Mouse (Mus musculus): ENCODE data around the gene Ttc1. TPM values are rescaled to one million over a fixed set of nuclear protein-coding genes. Genes with fewer than 3 reads are reported as not detected.

The Ttc1 gene
- polyA plus RNA-seq, 1 experiment from 2014 or later = 82.5 TPM

- WGBS = 91% methylated on average over 7 of the region's 7 CpGs
- no peaks in the 10 kb centered on the region for H3K4me1 ChIP-seq (ENCODE audit: control insufficient read depth, insufficient read depth, low read length)
- no peaks in the 10 kb centered on the region for H3K27me3 ChIP-seq (replicated peaks; ENCODE audit: control insufficient read depth, insufficient read depth, low read length)
- no peak overlapping the region for H3K4me2 ChIP-seq (ENCODE audit: low read length)
- DNase-seq (ENCODE audit: low spot score) (no peak), ATAC-seq (no peak)
- H3K9ac ChIP-seq (ENCODE audit: low read length) = no peak overlapping the region
- H3K4me3 ChIP-seq (ENCODE audit: low read depth, low read length) = no peak overlapping the region
- H3K9me3 ChIP-seq (replicated peaks; ENCODE audit: control insufficient read depth, low read length) = no peaks in the 10 kb centered on the region
- H3K36me3 ChIP-seq (ENCODE audit: control insufficient read depth, insufficient read depth, low read length) = peaks cover 46% of the 10 kb centered on the region
- no peak overlapping the region for H3K27ac ChIP-seq (ENCODE audit: low read depth, low read length)
These were observed 20.0 kb downstream of the Ttc1 start for GRCm38 (mm10) chr11:43727796-43728195.

- ATAC-seq (no peak), DNase-seq (ENCODE audit: low spot score) (no peak)
- Histone ChIP-seq H3K9ac (ENCODE audit: low read length) (no peak overlapping the region), H3K4me3 (ENCODE audit: low read depth, low read length) (no peak overlapping the region), H3K4me1 (ENCODE audit: control insufficient read depth, insufficient read depth, low read length) (no peaks in the 10 kb centered on the region), H3K4me2 (ENCODE audit: low read length) (no peak overlapping the region), H3K27me3 (replicated peaks; ENCODE audit: control insufficient read depth, insufficient read depth, low read length) (no peaks in the 10 kb centered on the region), H3K36me3 (ENCODE audit: control insufficient read depth, insufficient read depth, low read length) (peaks cover 41% of the 10 kb centered on the region), H3K9me3 (replicated peaks; ENCODE audit: control insufficient read depth, low read length) (no peaks in the 10 kb centered on the region), H3K27ac (ENCODE audit: low read depth, low read length) (no peak overlapping the region)
- 94% methylated on average over 3 of the region's 3 CpGs for WGBS
These were observed 24.4 kb downstream of the Ttc1 start for GRCm38 (mm10) chr11:43723411-43723810.

DNA sequence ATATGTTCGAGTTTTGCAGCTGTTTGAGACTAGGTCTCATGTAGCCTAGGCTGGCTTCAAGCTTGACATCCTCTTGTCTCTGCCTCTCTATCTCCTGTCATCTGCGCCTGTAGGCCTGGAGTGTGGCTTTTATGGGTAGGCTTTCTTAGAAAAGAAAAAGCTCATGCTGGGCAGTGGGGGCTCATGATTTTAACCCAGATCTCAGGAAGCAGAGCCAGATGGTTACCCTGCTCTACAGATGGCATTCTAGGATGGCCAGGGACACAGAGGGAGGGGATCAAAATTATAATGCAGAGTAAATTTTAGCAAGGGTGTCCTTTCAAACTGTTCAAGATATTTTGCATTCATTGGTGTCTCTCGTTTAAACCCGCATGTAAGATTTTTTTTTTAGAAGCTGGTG lies 35.6 kb downstream of the Ttc1 start:
- WGBS = 93% methylated on average over 4 of the region's 4 CpGs
- ATAC-seq = no peak

DNA sequence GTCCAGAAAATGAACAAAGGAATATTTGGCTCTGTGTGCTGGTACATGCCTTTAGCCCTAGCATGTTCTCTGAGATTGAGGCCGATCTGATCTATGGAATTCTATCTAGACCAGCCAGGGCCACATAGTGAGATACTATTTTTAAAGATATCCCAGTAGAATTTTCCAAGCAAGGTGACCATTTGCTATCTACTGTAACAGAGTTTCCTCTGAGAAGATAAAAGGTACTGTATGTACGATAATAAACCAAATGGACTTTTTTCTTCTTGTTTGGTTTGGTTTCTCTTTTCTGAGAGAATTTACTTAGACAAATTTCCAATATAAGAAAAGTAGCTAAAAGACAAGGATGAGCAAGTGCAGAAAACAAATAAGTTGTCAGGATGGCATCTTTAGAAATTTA lies 39.4 kb downstream of the Ttc1 start:
- 94% methylated on average over 2 of the region's 2 CpGs for WGBS
- no peak for ATAC-seq
- H3K36me3 ChIP-seq (ENCODE audit: control insufficient read depth, insufficient read depth, low read length) = peaks cover 26% of the 10 kb centered on the region
- no peaks in the 10 kb centered on the region for H3K9me3 ChIP-seq (replicated peaks; ENCODE audit: control insufficient read depth, low read length)
- no peak overlapping the region for H3K4me3 ChIP-seq (ENCODE audit: low read depth, low read length)
- H3K27ac ChIP-seq (ENCODE audit: low read depth, low read length) = no peak overlapping the region
- H3K27me3 ChIP-seq (replicated peaks; ENCODE audit: control insufficient read depth, insufficient read depth, low read length) = no peaks in the 10 kb centered on the region
- H3K4me1 ChIP-seq (ENCODE audit: control insufficient read depth, insufficient read depth, low read length) = no peaks in the 10 kb centered on the region
- no peak overlapping the region for H3K4me2 ChIP-seq (ENCODE audit: low read length)
- H3K9ac ChIP-seq (ENCODE audit: low read length) = no peak overlapping the region
- no peak for DNase-seq (ENCODE audit: low spot score)

More for the DNA sequence above, 35.6 kb downstream of the Ttc1 start:
- H3K9me3 ChIP-seq (replicated peaks; ENCODE audit: control insufficient read depth, low read length) = no peaks in the 10 kb centered on the region
- no peak for DNase-seq (ENCODE audit: low spot score)
- H3K4me2 ChIP-seq (ENCODE audit: low read length) = no peak overlapping the region
- H3K4me1 ChIP-seq (ENCODE audit: control insufficient read depth, insufficient read depth, low read length) = no peaks in the 10 kb centered on the region
- H3K27me3 ChIP-seq (replicated peaks; ENCODE audit: control insufficient read depth, insufficient read depth, low read length) = no peaks in the 10 kb centered on the region
- H3K36me3 ChIP-seq (ENCODE audit: control insufficient read depth, insufficient read depth, low read length) = peaks cover 20% of the 10 kb centered on the region
- H3K4me3 ChIP-seq (ENCODE audit: low read depth, low read length) = no peak overlapping the region
- H3K27ac ChIP-seq (ENCODE audit: low read depth, low read length) = no peak overlapping the region
- no peak overlapping the region for H3K9ac ChIP-seq (ENCODE audit: low read length)

- no peak for ATAC-seq
- H3K4me3 ChIP-seq (ENCODE audit: low read depth, low read length) = no peak overlapping the region
- no peaks in the 10 kb centered on the region for H3K4me1 ChIP-seq (ENCODE audit: control insufficient read depth, insufficient read depth, low read length)
- WGBS = 92% methylated on average over 10 of the region's 10 CpGs
- H3K27ac ChIP-seq (ENCODE audit: low read depth, low read length) = no peak overlapping the region
- no peak for DNase-seq (ENCODE audit: low spot score)
- no peak overlapping the region for H3K4me2 ChIP-seq (ENCODE audit: low read length)
- H3K9ac ChIP-seq (ENCODE audit: low read length) = no peak overlapping the region
- no peaks in the 10 kb centered on the region for H3K27me3 ChIP-seq (replicated peaks; ENCODE audit: control insufficient read depth, insufficient read depth, low read length)
- no peaks in the 10 kb centered on the region for H3K9me3 ChIP-seq (replicated peaks; ENCODE audit: control insufficient read depth, low read length)
- peaks cover 26% of the 10 kb centered on the region for H3K36me3 ChIP-seq (ENCODE audit: control insufficient read depth, insufficient read depth, low read length)
These were observed 42.1 kb downstream of the Ttc1 start for GRCm38 (mm10) chr11:43705751-43706150.

GRCm38 (mm10) chr11:43703552-43703951 lies 44.3 kb downstream of the Ttc1 start:
- DNase-seq (ENCODE audit: low spot score) = no peak
- WGBS = 73% methylated on average over 1 of the region's 1 CpGs
- H3K4me1 ChIP-seq (ENCODE audit: control insufficient read depth, insufficient read depth, low read length) = no peaks in the 10 kb centered on the region
- H3K9me3 ChIP-seq (replicated peaks; ENCODE audit: control insufficient read depth, low read length) = no peaks in the 10 kb centered on the region
- H3K36me3 ChIP-seq (ENCODE audit: control insufficient read depth, insufficient read depth, low read length) = peaks cover 33% of the 10 kb centered on the region
- H3K27me3 ChIP-seq (replicated peaks; ENCODE audit: control insufficient read depth, insufficient read depth, low read length) = no peaks in the 10 kb centered on the region
- no peak overlapping the region for H3K4me2 ChIP-seq (ENCODE audit: low read length)
- no peak overlapping the region for H3K4me3 ChIP-seq (ENCODE audit: low read depth, low read length)
- H3K9ac ChIP-seq (ENCODE audit: low read length) = no peak overlapping the region
- no peak overlapping the region for H3K27ac ChIP-seq (ENCODE audit: low read depth, low read length)
- ATAC-seq = no peak

DNA sequence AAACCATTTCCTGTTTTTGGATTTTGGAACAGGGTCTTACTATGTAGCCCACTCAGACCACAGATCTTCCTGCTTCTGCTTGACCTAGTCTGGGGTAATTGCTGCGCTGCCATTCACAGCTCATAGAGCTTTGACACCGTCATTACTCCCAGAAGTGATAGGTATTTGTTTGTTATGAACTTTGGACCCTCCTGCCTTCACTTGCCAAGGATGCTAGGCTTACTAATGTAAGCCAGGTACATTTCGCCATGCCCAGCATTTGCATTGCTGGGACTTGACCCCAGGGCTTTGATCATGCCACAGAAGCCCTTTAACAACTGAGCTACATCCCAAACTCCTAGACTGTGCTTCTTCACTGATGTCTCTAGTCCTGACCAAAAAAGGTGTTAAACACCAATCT lies 47.5 kb downstream of the Ttc1 start:
- Histone ChIP-seq H3K4me1 (ENCODE audit: control insufficient read depth, insufficient read depth, low read length) (no peaks in the 10 kb centered on the region), H3K27me3 (replicated peaks; ENCODE audit: control insufficient read depth, insufficient read depth, low read length) (no peaks in the 10 kb centered on the region), H3K9me3 (replicated peaks; ENCODE audit: control insufficient read depth, low read length) (no peaks in the 10 kb centered on the region), H3K4me2 (ENCODE audit: low read length) (no peak overlapping the region), H3K36me3 (ENCODE audit: control insufficient read depth, insufficient read depth, low read length) (peaks cover 27% of the 10 kb centered on the region), H3K4me3 (ENCODE audit: low read depth, low read length) (no peak overlapping the region), H3K27ac (ENCODE audit: low read depth, low read length) (no peak overlapping the region), H3K9ac (ENCODE audit: low read length) (no peak overlapping the region)
- DNase-seq (ENCODE audit: low spot score) (no peak), ATAC-seq (no peak)
- WGBS = 99% methylated on average over 3 of the region's 3 CpGs

- no peak for DNase-seq (ENCODE audit: low spot score)
- H3K27ac ChIP-seq (ENCODE audit: low read depth, low read length) = no peak overlapping the region
- 93% methylated on average over 5 of the region's 5 CpGs for WGBS
- no peak for ATAC-seq
- H3K36me3 ChIP-seq (ENCODE audit: control insufficient read depth, insufficient read depth, low read length) = peaks cover 28% of the 10 kb centered on the region
- H3K9ac ChIP-seq (ENCODE audit: low read length) = no peak overlapping the region
- no peak overlapping the region for H3K4me2 ChIP-seq (ENCODE audit: low read length)
- H3K4me3 ChIP-seq (ENCODE audit: low read depth, low read length) = no peak overlapping the region
- H3K9me3 ChIP-seq (replicated peaks; ENCODE audit: control insufficient read depth, low read length) = no peaks in the 10 kb centered on the region
- H3K27me3 ChIP-seq (replicated peaks; ENCODE audit: control insufficient read depth, insufficient read depth, low read length) = no peaks in the 10 kb centered on the region
- no peaks in the 10 kb centered on the region for H3K4me1 ChIP-seq (ENCODE audit: control insufficient read depth, insufficient read depth, low read length)
These were observed 49.2 kb downstream of the Ttc1 start for GRCm38 (mm10) chr11:43698621-43699020.

- Histone ChIP-seq H3K27ac (ENCODE audit: low read depth, low read length) (no peak overlapping the region), H3K36me3 (ENCODE audit: control insufficient read depth, insufficient read depth, low read length) (peaks cover 44% of the 10 kb centered on the region), H3K9me3 (replicated peaks; ENCODE audit: control insufficient read depth, low read length) (no peaks in the 10 kb centered on the region), H3K27me3 (replicated peaks; ENCODE audit: control insufficient read depth, insufficient read depth, low read length) (no peaks in the 10 kb centered on the region), H3K4me3 (ENCODE audit: low read depth, low read length) (no peak overlapping the region), H3K9ac (ENCODE audit: low read length) (no peak overlapping the region), H3K4me2 (ENCODE audit: low read length) (no peak overlapping the region), H3K4me1 (ENCODE audit: control insufficient read depth, insufficient read depth, low read length) (no peaks in the 10 kb centered on the region)
- DNase-seq (ENCODE audit: low spot score) = no peak
- ATAC-seq = no peak
- WGBS = 77% methylated on average over 4 of the region's 4 CpGs
These were observed 51.2 kb downstream of the Ttc1 start for GRCm38 (mm10) chr11:43696623-43697022.
